Mouse (Mus musculus) ES-Bruce4 (cell line): ENCODE results near the gene Ubxn7. TPM values are rescaled to one million over a fixed set of nuclear protein-coding genes. Genes with fewer than 3 reads are reported as not detected.
"Not testable (repeated sequence)": the region's sequence is repeated elsewhere in the genome, so short reads cannot be mapped to it uniquely, and the experiment has no call there.

ENCODE experiments used
- H3K27ac ChIP-seq: 2 replicates; pipeline ENCODE4 v1.5.1; 2012; ENCODE audit warnings: low read length, inconsistent platforms; ENCODE audit not compliant: insufficient read depth
- H3K27me3 ChIP-seq: 2 replicates; pipeline ENCODE4 v1.6.1; 2012; ENCODE audit warnings: mild to moderate bottlenecking, low read length, inconsistent platforms; ENCODE audit not compliant: control insufficient read depth, poor library complexity, insufficient read depth, severe bottlenecking
- H3K36me3 ChIP-seq: 2 replicates; pipeline ENCODE4 v1.6.1; 2012; ENCODE audit warnings: inconsistent platforms, mild to moderate bottlenecking, low read length, moderate library complexity; ENCODE audit not compliant: control insufficient read depth, poor library complexity, insufficient read depth, severe bottlenecking
- H3K4me1 ChIP-seq: one replicate; pipeline ENCODE4 v1.8.1; 2011; ENCODE audit warnings: low read length; ENCODE audit not compliant: control insufficient read depth, insufficient read depth
- H3K4me3 ChIP-seq: 2 replicates; pipeline ENCODE4 v1.5.1; 2011; ENCODE audit warnings: low read depth, mild to moderate bottlenecking, low read length
- H3K9ac ChIP-seq: 2 replicates; pipeline ENCODE4 v1.6.1; 2012; ENCODE audit warnings: low read depth, mild to moderate bottlenecking, inconsistent platforms; ENCODE audit not compliant: poor library complexity, severe bottlenecking
- H3K9me3 ChIP-seq: replicated peaks from 2 replicates; pipeline ENCODE4 v1.6.1; 2012; ENCODE audit warnings: mild to moderate bottlenecking, low read length, inconsistent platforms; ENCODE audit not compliant: control insufficient read depth, poor library complexity, insufficient read depth, severe bottlenecking
- CTCF ChIP-seq: IDR thresholded peaks from one replicate; pipeline ENCODE4 v1.8.1; 2011; ENCODE audit warnings: low read depth, low read length
- EP300 ChIP-seq: IDR thresholded peaks from 2 replicates; pipeline ENCODE4 v1.6.1; 2011; ENCODE audit warnings: low read depth, low read length; ENCODE audit not compliant: insufficient read depth
- POLR2A ChIP-seq: IDR thresholded peaks from one replicate; pipeline ENCODE4 v1.8.1; 2011; ENCODE audit warnings: low read length; ENCODE audit not compliant: insufficient read depth
- polyA plus RNA-seq: library from polyadenylated mRNA; stranded (reverse); fragments of >200 nt; gene quantifications from 2 replicates; pipeline ENCODE4 v1.2.4, GENCODE M21; 2011; ENCODE audit warnings: low read depth; ENCODE audit not compliant: missing spikeins, insufficient read depth, insufficient read length

The Ubxn7 gene
- polyA plus RNA-seq, result 98.6 and 108 TPM in 2 replicates

DNA sequence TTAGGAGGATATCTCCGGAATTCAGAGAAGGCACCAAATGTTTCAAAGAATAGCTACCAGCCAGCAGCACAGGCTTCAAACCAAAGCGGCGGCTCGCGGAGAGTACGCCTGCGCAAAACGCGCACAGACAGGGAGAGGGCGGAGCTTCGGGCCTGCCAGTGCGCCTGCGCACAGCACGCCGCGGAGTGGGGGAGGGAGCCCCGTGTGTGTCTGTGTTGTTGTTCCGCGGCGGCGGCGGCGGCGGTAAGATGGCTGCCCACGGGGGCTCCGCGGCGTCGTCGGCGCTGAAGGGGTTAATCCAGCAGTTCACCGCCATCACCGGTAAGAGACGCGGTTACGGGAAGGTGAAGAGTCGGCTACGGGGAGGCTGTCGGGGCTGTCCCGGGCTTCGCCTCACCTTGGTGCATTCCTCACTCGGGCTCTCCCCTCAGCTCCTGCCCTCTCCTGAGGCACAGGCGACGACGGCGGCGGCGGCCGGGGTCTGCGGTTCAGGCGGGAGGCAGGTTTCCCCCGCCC, at the start of gene Ubxn7:
TSS of gene Ubxn7 (plus strand) at position 218 of the 516 bp plus-strand sequence.
- TF ChIP-seq CTCF (no peak), EP300 (0 out of 2 replicates have a peak, but pooled peaks have one; percentile 11), POLR2A (peak; percentile 73)
- H3K9ac ChIP-seq, result peak within 1 kb of the TSS; percentile 94
- H3K27ac ChIP-seq, result peak within 1 kb of the TSS; percentile 86
- no peaks in the 10 kb centered on the region for H3K36me3 ChIP-seq
- no peaks in the 10 kb centered on the region for H3K27me3 ChIP-seq
- H3K4me3 ChIP-seq, result peak within 1 kb of the TSS; percentile 82
- peaks cover 3% of the 10 kb centered on the region for H3K4me1 ChIP-seq
- H3K9me3 ChIP-seq, result no peaks in the 10 kb centered on the region

DNA sequence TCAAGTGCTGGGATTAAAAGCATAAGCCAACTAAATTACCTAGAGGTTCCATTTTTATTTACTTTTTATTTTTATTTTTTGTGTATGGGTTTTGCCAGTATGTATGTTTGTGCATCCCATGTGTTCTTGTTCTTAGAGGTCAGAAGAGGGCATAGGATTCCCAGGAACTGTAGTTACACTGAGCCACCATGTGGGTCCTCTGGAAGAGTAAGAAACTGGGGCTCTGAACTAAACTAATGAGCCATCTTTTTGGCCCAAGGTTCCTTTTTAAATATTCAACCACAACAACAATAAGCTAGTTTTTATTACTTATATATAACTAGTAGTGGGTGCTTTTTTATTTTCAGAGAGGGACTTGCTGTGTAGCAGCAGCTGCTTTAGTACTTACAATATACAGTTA, 49.4 kb upstream of the Ubxn7 start:
- no peak overlapping the region for H3K9ac ChIP-seq
- no peak overlapping the region for H3K4me3 ChIP-seq
- H3K36me3 ChIP-seq, result peaks cover 55% of the 10 kb centered on the region
- no peaks in the 10 kb centered on the region for H3K4me1 ChIP-seq
- H3K27ac ChIP-seq, result no peak overlapping the region
- no peaks in the 10 kb centered on the region for H3K27me3 ChIP-seq
- TF ChIP-seq CTCF (no peak), POLR2A (no peak), EP300 (no peak)
- peaks cover 12% of the 10 kb centered on the region for H3K9me3 ChIP-seq

DNA sequence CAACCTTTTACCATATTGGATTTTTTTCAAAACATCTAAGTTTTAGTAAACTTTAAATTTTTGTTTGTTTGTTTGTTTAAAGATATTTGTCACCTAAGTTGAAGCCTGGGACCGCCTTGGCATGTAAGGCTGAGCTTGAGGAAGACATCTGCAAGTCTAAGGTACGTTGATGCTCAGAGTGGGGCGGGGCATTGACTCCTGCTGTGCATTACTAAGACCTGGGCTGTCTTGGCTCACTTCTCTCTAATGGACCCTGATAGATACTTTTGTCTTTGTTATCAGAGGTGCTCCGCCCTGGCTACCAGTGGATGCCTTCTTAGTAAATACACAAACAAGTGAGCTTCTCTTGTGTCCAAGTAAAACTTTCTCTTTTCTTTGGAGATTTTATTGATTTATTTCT, 40.2 kb upstream of the Ubxn7 start:
- peak overlapping the region; percentile 75; the same call in 1 of the 2 replicates for H3K27ac ChIP-seq
- no peak for TF ChIP-seq POLR2A
- peak; percentile 93 for TF ChIP-seq EP300
- H3K36me3 ChIP-seq, result peaks cover 35% of the 10 kb centered on the region

GRCm38 (mm10) chr16:32299617-32300016, 32.4 kb upstream of the Ubxn7 start:
- H3K4me3 ChIP-seq, H3K9me3 ChIP-seq, H3K27me3 ChIP-seq, H3K4me1 ChIP-seq, H3K9ac ChIP-seq: not testable (repeated sequence)
- Histone ChIP-seq H3K27ac (0 out of 2 replicates have a peak overlapping the region, but pooled peaks have one; percentile 28), H3K36me3 (peaks cover 27% of the 10 kb centered on the region)

More for the DNA sequence above, 40.2 kb upstream of the Ubxn7 start:
- peaks cover 2% of the 10 kb centered on the region for H3K9me3 ChIP-seq
- H3K9ac ChIP-seq, result no peak overlapping the region
- no peaks in the 10 kb centered on the region for H3K27me3 ChIP-seq
- no peaks in the 10 kb centered on the region for H3K4me1 ChIP-seq
- no peak overlapping the region for H3K4me3 ChIP-seq

DNA sequence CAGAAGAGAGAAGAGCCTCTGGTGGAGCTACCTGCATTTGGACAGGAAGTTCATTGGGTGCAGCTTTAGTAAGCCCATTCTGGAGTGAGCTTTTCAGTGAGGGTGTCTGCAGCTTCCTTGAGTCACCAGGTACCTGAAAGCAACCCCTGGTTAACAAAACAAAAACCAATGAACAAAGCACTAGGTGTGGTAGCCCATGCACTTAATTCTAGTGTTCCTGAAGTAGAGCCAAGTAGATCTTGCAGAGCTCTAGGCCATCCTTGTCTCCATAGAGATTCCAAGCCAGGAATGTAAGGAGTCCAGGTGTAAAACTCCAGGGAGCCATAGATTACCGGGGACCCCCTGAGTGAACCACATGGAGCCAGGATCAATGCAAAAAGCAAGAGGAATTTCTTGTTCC, 29.0 kb upstream of the Ubxn7 start:
- Histone ChIP-seq H3K9me3 (no peaks in the 10 kb centered on the region), H3K9ac (peak overlapping the region; percentile 8; the same call in 1 of the 2 replicates), H3K27me3 (no peaks in the 10 kb centered on the region), H3K36me3 (peaks cover 13% of the 10 kb centered on the region), H3K27ac (peak overlapping the region; percentile 99), H3K4me3 (no peak overlapping the region), H3K4me1 (peaks cover 4% of the 10 kb centered on the region)
- TF ChIP-seq CTCF, result no peak
- TF ChIP-seq EP300, result 0 out of 2 replicates have a peak, but pooled peaks have one; percentile 30

- H3K4me3 ChIP-seq, result no peak overlapping the region
- H3K4me1 ChIP-seq, result peaks cover 4% of the 10 kb centered on the region
- peaks cover 8% of the 10 kb centered on the region for H3K36me3 ChIP-seq
- H3K27ac ChIP-seq, result peak overlapping the region; percentile 99
- TF ChIP-seq CTCF, result no peak
- no peak for TF ChIP-seq POLR2A
- TF ChIP-seq EP300, result no peak
- H3K9ac ChIP-seq, result peak overlapping the region; percentile 8
- no peaks in the 10 kb centered on the region for H3K9me3 ChIP-seq
- H3K27me3 ChIP-seq, result no peaks in the 10 kb centered on the region
These were observed 28.2 kb upstream of the Ubxn7 start for GRCm38 (mm10) chr16:32303886-32304285.
